Mouse (Mus musculus) urinary bladder, postnatal 4 days (tissue): Measurements from ENCODE around the gene Pcsk1n.
"Not testable (repeated sequence)": the region's sequence is repeated elsewhere in the genome, so short reads cannot be mapped to it uniquely, and the experiment has no call there.

ENCODE experiments used
- DNase-seq, 2 experiments: peaks; one replicate each; pipeline ENCODE4 v3.0.0; 2021 to 2022; ENCODE audit warnings: low spot score in 2 of 2

Pcsk1n gene

GRCm38 (mm10) chrX:7919601-7920383 is at the start of gene Pcsk1n:
Pcsk1n (plus strand) TSS chrX:7919822.
- DNase-seq: no peak

GRCm38 (mm10) chrX:7869826-7870225 is 49.8 kb upstream of the Pcsk1n start:
- DNase-seq: no peak

- peak; percentile 64 to 68 for DNase-seq
Measured at GRCm38 (mm10) chrX:7878007-7878419, 41.6 kb upstream of the Pcsk1n start, which contains the start of gene Pim2. Pim2 (plus strand) TSS chrX:7878262.

- DNase-seq: no peak
Measured at GRCm38 (mm10) chrX:7878495-7878894, 41.1 kb upstream of the Pcsk1n start.

GRCm38 (mm10) chrX:7879819-7880218 is 39.8 kb upstream of the Pcsk1n start:
- DNase-seq: peak in 1 of 2 experiments; percentile 39

GRCm38 (mm10) chrX:7883841-7884567 is 35.6 kb upstream of the Pcsk1n start, which contains the start of gene Slc35a2:
Slc35a2 (plus strand) TSS chrX:7884028.
- DNase-seq: peak; percentile 77 to 79

GRCm38 (mm10) chrX:7898211-7898610 is 21.4 kb upstream of the Pcsk1n start:
- DNase-seq: no peak

GRCm38 (mm10) chrX:7898880-7899874 is 20.4 kb upstream of the Pcsk1n start, which contains the start of the genes Pqbp1 and Timm17b:
Pqbp1 (minus strand) TSS chrX:7899269.
Timm17b (plus strand) TSS chrX:7899357.
- DNase-seq: peak; percentile 76 to 88

- DNase-seq: no peak
Measured at GRCm38 (mm10) chrX:7904441-7904840, 15.2 kb upstream of the Pcsk1n start.

- DNase-seq: no peak
Measured at GRCm38 (mm10) chrX:7907735-7908134, 11.9 kb upstream of the Pcsk1n start, which contains the start of gene Gm10491. Gm10491 (minus strand) TSS chrX:7907835.

- not testable (repeated sequence) for DNase-seq
Measured at GRCm38 (mm10) chrX:7909242-7909641, 10.4 kb upstream of the Pcsk1n start, which contains the start of gene Gm10490. Gm10490 (plus strand) TSS chrX:7909542.

GRCm38 (mm10) chrX:7910473-7910872 is 9.1 kb upstream of the Pcsk1n start:
- DNase-seq: no peak

- DNase-seq: not testable (repeated sequence)
Measured at GRCm38 (mm10) chrX:7915669-7916068, 4.0 kb upstream of the Pcsk1n start.

- not testable (repeated sequence) for DNase-seq
Measured at GRCm38 (mm10) chrX:7917960-7918359, 1.7 kb upstream of the Pcsk1n start.

- DNase-seq: no peak
Measured at GRCm38 (mm10) chrX:7922032-7922431, 2.4 kb downstream of the Pcsk1n start.

GRCm38 (mm10) chrX:7926266-7926665 is 6.6 kb downstream of the Pcsk1n start:
- DNase-seq: no peak

- DNase-seq: no peak
Measured at GRCm38 (mm10) chrX:7927116-7927515, 7.5 kb downstream of the Pcsk1n start.

- no peak for DNase-seq
Measured at GRCm38 (mm10) chrX:7928270-7928790, 8.7 kb downstream of the Pcsk1n start, which contains the start of gene Eras. Eras (minus strand) TSS chrX:7928607.

GRCm38 (mm10) chrX:7936874-7937273 is 17.3 kb downstream of the Pcsk1n start:
- DNase-seq: no peak

GRCm38 (mm10) chrX:7937667-7938066 is 18.0 kb downstream of the Pcsk1n start:
- DNase-seq: no peak

- DNase-seq: no peak
Measured at GRCm38 (mm10) chrX:7945618-7946017, 26.0 kb downstream of the Pcsk1n start.
